Mouse (Mus musculus) left cerebral cortex, adult 9 months (tissue): Measurements from ENCODE around the gene Ccdc40.
"Not testable (repeated sequence)": the region's sequence is repeated elsewhere in the genome, so short reads cannot be mapped to it uniquely, and the experiment has no call there.

Source experiments
- DNase-seq, 2 experiments: peaks; one replicate each; pipeline ENCODE4 v3.0.0; 2022; ENCODE audit warnings: low spot score in 2 of 2

Ccdc40 gene

DNA sequence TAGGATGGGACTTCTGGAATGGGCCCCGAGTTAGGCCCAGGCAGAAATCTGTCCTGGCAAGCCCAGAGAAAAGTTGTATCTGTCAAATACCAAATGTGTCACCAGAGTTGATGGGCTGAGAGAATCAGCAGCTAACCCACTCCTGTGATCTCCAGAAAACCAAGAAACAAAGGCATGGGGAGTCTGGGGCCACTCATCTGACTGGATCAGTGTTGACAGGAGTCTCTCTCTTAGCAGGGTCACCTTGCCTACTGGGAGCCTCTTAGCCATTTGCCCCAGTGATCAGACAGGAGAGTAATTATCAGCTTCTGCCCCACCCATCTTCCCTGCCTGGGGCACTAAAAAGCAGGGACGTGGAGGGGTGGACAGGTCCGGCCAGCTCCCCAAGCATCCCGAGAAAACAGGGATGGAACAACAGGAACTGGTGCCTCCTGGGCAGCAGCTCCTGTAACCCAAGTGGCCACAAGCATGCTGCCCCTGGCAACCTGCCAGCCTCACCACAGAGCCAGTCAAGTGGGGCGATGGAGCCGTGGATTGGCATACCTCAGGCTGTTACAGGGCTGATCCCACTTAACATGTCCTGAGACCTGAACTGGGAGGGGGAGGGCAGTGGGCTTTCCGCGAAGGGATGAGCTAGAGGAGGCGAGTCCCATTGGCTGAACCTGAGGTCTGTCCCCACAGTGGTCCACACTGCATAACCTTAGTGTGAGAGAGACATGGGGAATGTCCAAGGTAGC is 57.6 kb downstream of the Ccdc40 start:
- DNase-seq = no peak

DNA sequence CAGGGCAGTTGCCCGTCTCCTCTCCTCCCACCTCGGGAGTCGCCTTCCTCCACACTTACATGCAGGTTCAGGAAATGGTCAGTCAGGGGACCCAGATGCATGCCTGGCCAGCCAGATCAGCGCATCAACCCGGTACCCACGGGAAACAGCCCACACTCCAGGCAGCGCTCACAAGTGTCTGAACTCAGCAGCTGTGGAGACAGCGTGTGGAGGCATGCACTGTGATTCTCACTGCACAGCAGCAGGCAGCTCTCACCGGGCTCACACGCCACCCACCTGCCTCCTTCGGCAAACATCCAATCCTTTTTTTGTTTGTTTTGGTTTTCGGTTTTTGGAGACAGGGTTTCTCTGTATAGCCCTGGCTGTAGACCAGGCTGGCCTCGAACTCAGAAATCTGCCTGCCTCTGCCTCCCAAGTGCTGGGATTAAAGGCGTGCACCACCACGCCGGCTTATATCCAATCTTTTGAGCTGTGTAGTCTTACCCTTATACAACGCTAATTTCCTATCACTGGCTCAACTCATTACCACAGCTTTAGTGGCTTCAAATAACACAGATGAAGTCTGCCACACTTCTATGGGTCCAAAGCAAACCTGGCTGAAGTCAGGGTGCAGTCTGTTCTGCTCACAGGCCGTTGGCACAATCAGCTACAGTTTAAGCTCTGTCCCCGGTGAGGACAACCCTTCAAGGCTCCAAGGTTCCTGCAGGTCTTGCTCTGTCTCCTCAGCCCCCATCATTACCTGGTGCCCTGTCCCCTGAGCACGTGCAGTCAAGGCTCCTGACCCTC is 59.0 kb downstream of the Ccdc40 start:
- DNase-seq = peak in 1 of 2 experiments; percentile 31

DNA sequence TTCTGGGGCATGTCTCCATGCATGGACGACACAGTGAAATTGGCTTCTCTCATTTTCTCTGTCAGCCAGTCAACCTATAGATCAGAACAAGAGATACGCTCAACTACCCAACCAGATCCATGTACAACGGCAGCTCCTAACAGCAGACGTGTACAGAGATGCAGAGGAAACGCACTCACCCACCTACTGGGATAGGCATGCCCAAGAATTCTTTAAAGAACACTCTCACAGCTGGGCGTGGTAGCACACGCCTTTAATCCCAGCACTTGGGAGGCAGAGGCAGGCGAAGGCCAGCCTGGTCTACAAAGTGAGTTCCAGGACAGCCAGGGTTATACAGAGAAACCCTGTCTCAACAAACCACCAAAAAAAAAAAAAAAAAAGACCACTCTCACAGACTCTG is 64.5 kb downstream of the Ccdc40 start:
- not testable (repeated sequence) for DNase-seq

DNA sequence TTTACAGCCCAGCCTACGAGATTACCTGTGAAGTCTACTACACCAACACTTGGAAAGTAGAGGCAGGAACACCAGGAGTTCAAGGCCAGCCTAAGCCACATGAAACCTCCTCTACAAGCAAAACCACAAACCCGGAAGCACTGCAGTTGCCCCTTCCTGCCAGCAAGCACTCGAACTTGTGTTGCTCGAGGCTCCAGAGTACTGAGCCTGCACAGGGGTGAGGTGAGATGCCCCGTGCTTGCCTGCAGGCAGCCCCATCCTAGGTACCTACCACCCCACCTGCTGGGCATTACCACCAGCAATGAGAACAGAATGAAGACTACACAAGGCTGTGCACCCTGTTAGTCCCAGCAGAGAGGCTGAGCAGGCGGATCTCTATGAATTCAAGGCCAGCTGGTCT is 69.6 kb downstream of the Ccdc40 start:
- DNase-seq = no peak

- no peak for DNase-seq
Observed at GRCm38 (mm10) chr11:119298917-119299316, 70.5 kb downstream of the Ccdc40 start.

DNA sequence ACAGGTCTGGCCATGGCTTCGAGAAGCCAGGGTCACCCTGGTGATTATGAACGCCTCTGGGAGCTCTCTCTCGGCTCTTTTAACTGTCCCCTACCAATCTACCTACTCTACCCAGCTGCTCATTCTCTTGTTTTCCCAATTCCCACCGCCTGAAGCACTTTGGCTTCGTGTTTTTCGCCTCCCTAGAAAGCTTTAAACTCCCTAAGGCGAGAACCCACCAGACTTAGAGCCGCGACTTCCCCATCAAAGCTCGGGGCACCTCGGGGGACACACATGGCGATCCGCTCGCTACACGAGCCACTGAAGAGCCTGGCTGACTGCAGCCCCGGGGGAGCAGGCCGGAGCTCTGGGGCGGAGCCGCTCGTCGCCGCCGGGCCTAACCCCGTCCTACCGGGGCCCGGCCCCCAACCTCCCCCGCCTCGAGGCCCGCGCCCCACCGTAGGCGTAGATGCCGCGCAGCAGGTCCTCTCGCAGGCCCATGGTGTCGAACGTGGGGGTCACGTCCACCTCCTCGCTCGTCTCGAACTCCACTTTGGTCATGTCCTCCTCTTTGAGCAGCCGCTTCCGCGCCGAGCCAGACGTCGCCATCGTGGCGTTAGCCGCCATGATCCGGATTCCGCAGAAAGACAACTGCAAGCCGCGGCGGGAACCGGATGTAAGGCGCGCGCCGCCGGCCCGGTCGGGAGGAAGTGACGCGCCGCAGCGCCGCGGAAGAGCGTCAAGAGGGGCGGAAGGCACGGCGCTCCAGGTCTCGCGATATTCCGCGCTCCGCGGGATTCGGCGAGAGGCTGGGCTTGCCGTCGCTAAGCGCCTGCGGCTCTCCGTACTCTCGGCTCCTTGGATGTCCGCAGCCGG is 71.2 kb downstream of the Ccdc40 start, which contains the start of gene Eif4a3:
Eif4a3 (minus strand) TSS at position 699 of the 855 bp plus-strand sequence.
- peak; percentile 76 to 91 for DNase-seq

DNA sequence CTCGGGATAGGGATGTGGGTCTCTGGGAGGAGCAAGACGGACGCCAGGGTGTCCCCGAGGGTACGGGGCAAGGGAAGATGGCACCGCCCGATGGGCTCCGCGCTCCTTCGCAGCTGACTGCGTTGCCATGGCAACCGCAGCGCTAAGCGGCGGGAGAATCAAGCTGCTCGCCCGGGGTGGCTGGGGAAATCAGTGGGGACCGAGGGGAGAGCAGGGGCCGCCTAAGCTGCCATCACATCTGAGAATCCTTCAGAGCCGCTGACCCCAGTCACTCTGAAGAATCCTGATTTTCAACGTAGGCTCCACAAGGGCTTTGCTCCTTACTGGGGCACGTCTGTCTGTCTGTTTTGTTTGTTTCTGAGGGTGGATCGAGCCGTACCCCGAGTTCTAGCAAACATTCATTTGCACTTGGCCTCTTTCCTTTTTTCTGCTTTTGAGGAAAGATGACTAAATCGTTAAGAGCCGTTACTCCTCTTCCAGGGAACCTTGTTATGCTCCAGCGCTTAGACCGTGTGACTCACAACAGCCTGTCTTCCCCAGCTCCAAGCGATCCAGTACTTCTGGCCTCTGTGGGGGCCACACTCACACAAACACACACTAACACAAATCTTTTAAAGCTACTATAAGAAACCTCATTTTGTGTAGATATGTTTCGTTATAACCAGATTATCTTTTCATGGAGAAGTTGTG is 72.0 kb downstream of the Ccdc40 start:
- no peak for DNase-seq

GRCm38 (mm10) chr11:119300986-119301385 is 72.6 kb downstream of the Ccdc40 start:
- DNase-seq = no peak

DNA sequence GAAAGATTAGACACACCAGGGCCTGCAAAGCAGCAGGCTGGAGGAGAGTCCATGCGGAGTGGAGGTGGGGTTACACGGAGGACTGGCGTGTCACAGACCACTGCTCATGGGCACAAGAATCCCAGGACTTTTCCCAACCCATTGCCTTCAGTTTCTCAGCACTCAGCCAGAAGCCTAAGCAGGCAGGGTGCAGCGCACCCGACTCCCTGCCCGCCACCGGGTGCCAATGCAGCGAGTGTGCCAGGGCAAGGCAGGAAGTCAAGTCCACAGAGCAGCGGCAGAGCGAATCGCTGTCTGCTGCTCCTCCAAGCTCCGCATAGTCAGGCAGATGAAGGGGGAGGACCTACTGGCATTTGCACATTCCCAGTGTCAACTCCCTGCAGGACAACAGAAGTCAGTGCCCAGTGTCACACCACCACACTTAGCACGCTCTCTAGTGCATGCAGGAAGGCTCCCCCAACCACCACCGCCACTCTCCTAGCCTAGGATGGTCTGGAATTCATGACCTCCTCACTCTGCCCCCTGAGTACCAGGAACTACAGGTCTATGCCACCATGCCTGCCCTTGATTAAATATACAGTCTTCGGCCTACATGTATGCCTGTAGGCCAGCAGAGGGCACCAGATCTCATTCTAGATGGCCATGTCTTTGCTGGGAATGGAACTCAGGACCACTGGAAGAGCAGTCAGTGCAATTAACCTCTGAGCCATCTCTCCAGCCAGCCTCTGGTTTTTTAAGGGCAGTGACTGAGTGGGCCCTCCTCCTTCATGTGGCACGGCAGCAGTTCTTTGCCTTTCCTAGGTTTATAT is 76.7 kb downstream of the Ccdc40 start:
- DNase-seq = no peak

- DNase-seq = no peak
Observed at GRCm38 (mm10) chr11:119306762-119307657, 78.6 kb downstream of the Ccdc40 start.

DNA sequence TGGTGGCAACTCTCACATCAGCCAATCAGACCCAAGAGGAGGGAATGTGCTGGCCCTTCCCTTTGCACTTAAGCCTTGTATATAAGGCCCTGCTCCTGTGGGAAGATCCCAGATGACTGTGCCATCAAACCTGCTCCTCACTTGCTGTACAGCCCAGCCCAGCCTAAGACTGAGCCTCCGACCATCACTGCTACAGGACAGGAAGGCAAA is 79.2 kb downstream of the Ccdc40 start, which contains the start of gene Card14:
Card14 (plus strand) TSS at position 111 of the 210 bp plus-strand sequence.
- DNase-seq = no peak

- DNase-seq = no peak
Observed at GRCm38 (mm10) chr11:119307916-119308315, 79.5 kb downstream of the Ccdc40 start.

DNA sequence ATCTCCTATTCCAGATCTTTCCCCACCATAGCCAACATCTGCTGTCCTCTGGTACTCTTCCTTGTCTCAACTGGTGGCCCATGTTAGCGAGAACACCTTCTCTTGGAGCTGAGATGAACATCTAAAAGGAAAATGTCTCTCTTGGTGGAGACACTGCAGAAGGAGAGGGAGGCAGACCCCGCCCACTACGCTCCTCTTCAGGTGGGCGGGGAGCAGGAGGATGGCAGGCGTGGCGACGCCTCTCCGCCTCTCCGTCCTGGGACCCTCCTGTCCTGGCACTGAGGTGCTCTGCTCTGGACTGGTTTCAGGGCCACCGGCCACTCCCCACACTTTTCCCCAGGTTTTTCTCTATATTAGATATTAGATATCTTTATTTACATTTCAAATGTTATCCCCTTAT is 82.2 kb downstream of the Ccdc40 start:
- DNase-seq = no peak

DNA sequence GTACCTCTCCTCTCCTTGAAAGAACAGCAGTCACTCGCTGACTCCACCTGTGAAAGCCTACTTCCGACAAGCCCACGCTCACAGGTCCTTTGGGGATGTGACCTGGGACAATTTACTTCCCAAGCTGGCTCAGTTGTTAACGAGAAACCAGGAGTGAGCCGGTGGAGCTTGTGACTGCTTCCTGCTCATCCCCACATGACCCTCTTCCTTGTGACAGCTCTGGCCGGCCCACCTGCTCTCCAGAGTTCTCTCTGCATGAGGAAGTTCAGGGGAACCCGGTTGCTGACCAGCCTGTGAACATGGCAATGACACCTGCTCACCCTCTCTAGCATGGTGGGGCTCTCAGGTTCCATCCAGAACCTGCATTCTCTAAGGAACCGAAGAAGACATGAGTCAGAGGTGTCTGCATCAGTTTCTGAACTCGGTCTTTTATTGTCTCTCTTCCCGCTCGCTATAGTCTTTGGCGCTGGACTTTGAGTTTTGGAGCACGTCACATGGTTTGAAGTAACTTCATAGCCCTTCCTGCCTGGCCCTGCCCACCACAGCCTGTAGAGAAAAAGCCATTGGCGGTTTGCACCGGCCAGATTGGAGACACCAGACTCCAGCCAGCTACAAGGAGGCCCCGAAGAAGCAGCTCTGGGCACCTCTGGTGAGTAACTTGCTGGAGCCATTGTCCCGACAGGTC is 86.0 kb downstream of the Ccdc40 start:
- DNase-seq = no peak
